ENCODE assay signal across 9 mouse cellular contexts in the genomic region with DNA sequence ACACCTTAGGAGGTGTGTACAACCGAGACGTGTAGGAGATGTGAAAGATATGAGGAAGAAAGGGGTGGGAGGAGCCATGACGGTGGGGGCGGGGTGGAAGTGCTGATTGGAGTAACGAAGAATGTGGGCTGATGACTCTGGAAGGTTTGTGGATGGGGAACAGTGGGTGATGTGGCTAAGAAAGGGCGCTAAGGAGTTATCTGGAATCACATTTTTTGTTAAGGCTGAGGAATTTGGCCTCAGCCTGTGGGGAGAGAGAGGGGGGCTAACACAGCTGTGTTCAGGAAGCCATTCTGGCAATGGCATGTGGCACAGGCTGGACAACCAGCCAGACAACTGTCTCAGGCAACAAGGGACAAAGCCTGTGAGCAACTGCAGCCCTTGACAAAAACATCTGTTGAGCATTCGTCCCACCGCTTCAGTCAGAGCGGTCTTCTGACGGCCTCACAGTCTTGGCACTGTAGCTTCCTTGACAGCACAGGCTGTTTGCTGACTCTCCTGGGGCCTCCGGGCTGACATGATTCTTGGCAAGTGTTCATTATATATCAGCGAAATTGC. TPM values are rescaled to one million over a fixed set of nuclear protein-coding genes. Genes with fewer than 3 reads are reported as not detected.
DNase-seq lines count a peak whose midpoint lies in the region; ATAC-seq and TF ChIP-seq lines count a peak whose summit lies in the region.
"Had no signal": no experiment of that assay in that cellular context is flagged by ENCODE, and none has a peak within 500 bp of the region (broad histone marks: within the 10 kb centered on the region; RNA-seq: fewer than 3 reads in every experiment).

No protein-coding gene starts in this region.

- H3K4me2 ChIP-seq in hindbrain, embryonic 14.5 days (replicated peaks) = peak overlapping the region; percentile 21; the same call in 1 of the 2 replicates
- H3K4me2 ChIP-seq: midbrain, embryonic 12.5 days had no signal

- 0 out of 2 replicates have a peak overlapping the region, but pooled peaks have one; percentile 7 for H3K9ac ChIP-seq in hindbrain, embryonic 14.5 days
- H3K9ac ChIP-seq: midbrain, embryonic 12.5 days had no signal

- peak overlapping the region; percentile 38; the same call in 1 of the 2 replicates for H3K27ac ChIP-seq in hindbrain, embryonic 14.5 days
- H3K27ac ChIP-seq: midbrain, embryonic 12.5 days had no signal

- peak; percentile 77 for DNase-seq in ZHBTc4 (ENCODE audit: low read depth, low spot score)
- peak; percentile 63 to 70 for DNase-seq in gastrocnemius, adult 8-10 months (ENCODE audit: low spot score in 2 of 2)
- DNase-seq in hindbrain, embryonic 14.5 days (ENCODE audit: low spot score) = peak; percentile 57
- peak; percentile 72 for DNase-seq in liver
- DNase-seq in naive thymus-derived CD4-positive, alpha-beta T cell, adult 2 months (ENCODE audit: low read depth) = peak; percentile 85
- peak; percentile 66 for DNase-seq in thymus, postnatal 4 days
- no peak for DNase-seq in right cerebral cortex, adult 18-20 months

- peak; percentile 69; the same call in 1 of the 2 replicates for ATAC-seq in hindbrain, embryonic 14.5 days (ENCODE audit: low FRiP score)

- H3K36me3 ChIP-seq in E14TG2a.4 (ENCODE audit: insufficient read depth, low read length) = no peaks in the 10 kb centered on the region
- no peaks in the 10 kb centered on the region for H3K36me3 ChIP-seq in hindbrain, embryonic 14.5 days (replicated peaks; ENCODE audit: control insufficient read depth, insufficient read depth)
- H3K36me3 ChIP-seq: midbrain, embryonic 12.5 days had no signal

- no peaks in the 10 kb centered on the region for H3K27me3 ChIP-seq in E14TG2a.4 (ENCODE audit: insufficient read depth, low read length)
- H3K27me3 ChIP-seq in hindbrain, embryonic 14.5 days (ENCODE audit: control insufficient read depth, insufficient read depth, low read length) = no peaks in the 10 kb centered on the region
- H3K27me3 ChIP-seq: midbrain, embryonic 12.5 days had no signal

- 38% methylated on average over 12 of the region's 12 CpGs for whole genome bisulfite sequencing in hindbrain, embryonic 14.5 days

- H3K4me3 ChIP-seq in E14TG2a.4 (replicated peaks; ENCODE audit: low read length) = peak overlapping the region; percentile 60
- H3K4me3 ChIP-seq in hindbrain, embryonic 14.5 days (replicated peaks; ENCODE audit: low read length) = no peak overlapping the region
- H3K4me3 ChIP-seq: midbrain, embryonic 12.5 days had no signal

- H3K9me3 ChIP-seq in E14TG2a.4 (ENCODE audit: low read length) = no peaks in the 10 kb centered on the region
- no peaks in the 10 kb centered on the region for H3K9me3 ChIP-seq in hindbrain, embryonic 14.5 days (ENCODE audit: control insufficient read depth, low read length)
- H3K9me3 ChIP-seq: midbrain, embryonic 12.5 days had no signal

- no peak for TF ChIP-seq CTCF in E14TG2a.4 (conservative IDR thresholded peaks at IDR 0.05; ENCODE audit: low read length)

- H3K4me1 ChIP-seq in E14TG2a.4 (replicated peaks; ENCODE audit: low read depth, low read length) = peaks cover 45% of the 10 kb centered on the region
- 0 out of 2 replicates have a peak, but pooled peaks cover 3% of the 10 kb centered on the region for H3K4me1 ChIP-seq in hindbrain, embryonic 14.5 days (replicated peaks; ENCODE audit: control insufficient read depth, insufficient read depth, low read length)
- H3K4me1 ChIP-seq: midbrain, embryonic 12.5 days had no signal

RNA-seq across cellular contexts. Expression of gene B4galt1, which starts 23.1 kb away (rescaled TPM):
- total RNA-seq in gastrocnemius, adult 8-10 months (2022) = 10 to 100 TPM; 22.3 to 27.7 (median 23.7) TPM
- 8.2 and 9.1 TPM in 2 replicates for polyA plus RNA-seq in hindbrain, embryonic 14.5 days (2014; fragmentation: Nextera tagmentation; extraction: Ambion mirVana)

RNA-seq across cellular contexts. Expression of gene Spink4, which starts 43.0 kb away (rescaled TPM):
- not detected for total RNA-seq in gastrocnemius, adult 8-10 months (2022)
- polyA plus RNA-seq in hindbrain, embryonic 14.5 days (2014; fragmentation: Nextera tagmentation; extraction: Ambion mirVana) = not detected in 2 replicates
- polyA plus RNA-seq: midbrain, embryonic 12.5 days had no signal
